Mouse (Mus musculus) ES-E14 (cell line): ENCODE data around the gene Suco.

Experiments used
- CHD2 ChIP-seq: IDR thresholded peaks from 2 replicates; pipeline ENCODE4 v1.6.1; 2014; ENCODE audit warnings: mild to moderate bottlenecking, low read depth, low read length, inconsistent platforms
- HCFC1 ChIP-seq: IDR thresholded peaks from 2 replicates; pipeline ENCODE4 v1.6.1; 2012; ENCODE audit warnings: low read length, inconsistent platforms, borderline replicate concordance; ENCODE audit not compliant: insufficient read depth
- MAFK ChIP-seq: IDR thresholded peaks from 2 replicates; pipeline ENCODE4 v1.6.1; 2014; ENCODE audit warnings: mild to moderate bottlenecking, low read depth, low read length, inconsistent platforms; ENCODE audit not compliant: insufficient read depth
- ZC3H11A ChIP-seq: IDR thresholded peaks from 2 replicates; pipeline ENCODE4 v1.6.1; 2012; ENCODE audit warnings: low read depth, mild to moderate bottlenecking, inconsistent platforms, low read length, borderline replicate concordance

DNA sequence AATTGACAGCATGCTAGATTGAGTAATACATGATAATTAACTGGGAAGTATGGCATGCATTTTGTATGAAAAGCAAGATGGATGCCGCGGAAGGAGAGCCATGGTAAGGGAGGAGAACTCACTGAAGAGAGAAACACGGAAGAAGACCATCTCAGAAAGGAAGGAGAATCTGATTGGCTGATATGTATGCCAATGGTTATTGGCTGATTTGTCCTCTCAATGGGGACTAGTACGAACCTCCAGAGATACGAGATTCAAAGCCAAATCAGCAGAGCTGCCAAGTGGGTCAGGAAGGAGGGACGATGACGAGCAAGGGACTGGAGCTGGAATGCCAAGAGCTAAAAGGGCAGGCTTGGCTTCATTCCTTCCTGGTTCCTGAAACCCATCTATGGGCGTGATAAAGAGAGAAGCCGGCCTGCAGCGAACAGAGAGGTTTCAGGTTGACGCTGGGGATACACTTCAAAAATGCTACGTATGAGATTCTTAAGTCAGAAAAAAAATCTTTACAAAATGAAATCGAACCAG, 48.9 kb upstream of the Suco start:
- TF ChIP-seq MAFK, result no peak
- no peak for TF ChIP-seq HCFC1
- TF ChIP-seq CHD2, result no peak
- no peak for TF ChIP-seq ZC3H11A
